Mouse (Mus musculus) bone marrow, adult 2 months (tissue): ENCODE data around the gene Sipa1l1.

Source experiments
- CTCF ChIP-seq: fragments of 200-500 bp; IDR thresholded peaks from 2 replicates; pipeline ENCODE4 v1.5.1; 2011; ENCODE audit warnings: low read length, control low read depth; ENCODE audit not compliant: control insufficient read depth, insufficient read depth
- POLR2A ChIP-seq: fragments of 200-500 bp; IDR thresholded peaks from 2 replicates; pipeline ENCODE4 v1.6.1; 2011; ENCODE audit warnings: low read depth, mild to moderate bottlenecking, control low read depth, low read length, borderline replicate concordance; ENCODE audit not compliant: control insufficient read depth

DNA sequence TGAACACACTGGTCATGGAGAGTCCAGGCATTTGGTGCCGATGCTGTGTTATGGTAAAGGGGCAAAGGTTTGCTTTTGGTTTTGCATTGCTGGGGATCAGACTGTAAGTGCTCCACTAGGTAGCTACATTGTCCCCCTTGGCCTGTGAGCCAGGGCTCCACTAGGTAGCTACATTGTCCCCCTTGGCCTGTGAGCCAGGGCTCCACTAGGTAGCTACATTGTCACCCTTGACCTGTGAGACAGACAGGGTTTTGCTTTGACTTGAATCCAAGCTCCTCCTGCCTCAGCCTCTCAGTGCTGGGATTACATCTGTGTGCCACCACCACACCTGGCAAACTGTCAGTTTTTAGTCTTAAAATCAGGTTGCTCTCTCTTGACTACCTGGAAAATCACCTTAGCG is 115.9 kb downstream of the Sipa1l1 start:
- TF ChIP-seq CTCF, result no peak
- TF ChIP-seq POLR2A, result no peak
